Mouse (Mus musculus): ENCODE data around the gene Ccdc102a. TPM values are rescaled to one million over a fixed set of nuclear protein-coding genes. Genes with fewer than 3 reads are reported as not detected.

Gene Ccdc102a
- polyA plus RNA-seq, 1 experiment, result 11.1 TPM

- no peak for TF ChIP-seq CTCF (IDR thresholded peaks at IDR 0.05; ENCODE audit: borderline replicate concordance, extremely low read depth, insufficient read depth, insufficient read length)
- no peak for TF ChIP-seq POLR2A (IDR thresholded peaks at IDR 0.05; ENCODE audit: borderline replicate concordance, extremely low read depth, insufficient read depth, insufficient read length, poor library complexity, severe bottlenecking)
- no peak for DNase-seq (ENCODE audit: low read depth)
Measured at GRCm38 (mm10) chr8:94901031-94901430, 16.9 kb downstream of the Ccdc102a start.

- TF ChIP-seq POLR2A (IDR thresholded peaks at IDR 0.05; ENCODE audit: borderline replicate concordance, extremely low read depth, insufficient read depth, insufficient read length, poor library complexity, severe bottlenecking) (no peak), CTCF (IDR thresholded peaks at IDR 0.05; ENCODE audit: borderline replicate concordance, extremely low read depth, insufficient read depth, insufficient read length) (no peak)
- no peak for DNase-seq (ENCODE audit: low read depth)
Measured at GRCm38 (mm10) chr8:94900617-94901016, 17.3 kb downstream of the Ccdc102a start.

GRCm38 (mm10) chr8:94899262-94899661 is 18.6 kb downstream of the Ccdc102a start:
- TF ChIP-seq CTCF (IDR thresholded peaks at IDR 0.05; ENCODE audit: borderline replicate concordance, extremely low read depth, insufficient read depth, insufficient read length) (no peak), POLR2A (IDR thresholded peaks at IDR 0.05; ENCODE audit: borderline replicate concordance, extremely low read depth, insufficient read depth, insufficient read length, poor library complexity, severe bottlenecking) (no peak)
- peak; percentile 52 for DNase-seq (ENCODE audit: low read depth)

GRCm38 (mm10) chr8:94892917-94893316 is 25.0 kb downstream of the Ccdc102a start:
- DNase-seq (ENCODE audit: low read depth), result no peak
- no peak for TF ChIP-seq POLR2A (IDR thresholded peaks at IDR 0.05; ENCODE audit: borderline replicate concordance, extremely low read depth, insufficient read depth, insufficient read length, poor library complexity, severe bottlenecking)
- TF ChIP-seq CTCF (IDR thresholded peaks at IDR 0.05; ENCODE audit: borderline replicate concordance, extremely low read depth, insufficient read depth, insufficient read length), result no peak

- no peak for TF ChIP-seq POLR2A (IDR thresholded peaks at IDR 0.05; ENCODE audit: borderline replicate concordance, extremely low read depth, insufficient read depth, insufficient read length, poor library complexity, severe bottlenecking)
- TF ChIP-seq CTCF (IDR thresholded peaks at IDR 0.05; ENCODE audit: borderline replicate concordance, extremely low read depth, insufficient read depth, insufficient read length), result no peak
- DNase-seq (ENCODE audit: low read depth), result no peak
Measured at GRCm38 (mm10) chr8:94888383-94889036, 29.4 kb downstream of the Ccdc102a start.

- TF ChIP-seq POLR2A (IDR thresholded peaks at IDR 0.05; ENCODE audit: borderline replicate concordance, extremely low read depth, insufficient read depth, insufficient read length, poor library complexity, severe bottlenecking) (no peak), CTCF (IDR thresholded peaks at IDR 0.05; ENCODE audit: borderline replicate concordance, extremely low read depth, insufficient read depth, insufficient read length) (no peak)
- DNase-seq (ENCODE audit: low read depth), result no peak
Measured at GRCm38 (mm10) chr8:94880742-94881141, 37.2 kb downstream of the Ccdc102a start.

- DNase-seq (ENCODE audit: low read depth), result no peak
- TF ChIP-seq CTCF (IDR thresholded peaks at IDR 0.05; ENCODE audit: borderline replicate concordance, extremely low read depth, insufficient read depth, insufficient read length), result no peak
- no peak for TF ChIP-seq POLR2A (IDR thresholded peaks at IDR 0.05; ENCODE audit: borderline replicate concordance, extremely low read depth, insufficient read depth, insufficient read length, poor library complexity, severe bottlenecking)
Measured at GRCm38 (mm10) chr8:94876820-94877219, 41.1 kb downstream of the Ccdc102a start.

- peak; percentile 88 for DNase-seq (ENCODE audit: low read depth)
- no peak for TF ChIP-seq CTCF (IDR thresholded peaks at IDR 0.05; ENCODE audit: borderline replicate concordance, extremely low read depth, insufficient read depth, insufficient read length)
- TF ChIP-seq POLR2A (IDR thresholded peaks at IDR 0.05; ENCODE audit: borderline replicate concordance, extremely low read depth, insufficient read depth, insufficient read length, poor library complexity, severe bottlenecking), result no peak
Measured at GRCm38 (mm10) chr8:94876197-94876730, 41.6 kb downstream of the Ccdc102a start, which contains the start of gene Dok4. TSS of gene Dok4 (minus strand) at chr8:94876330.

GRCm38 (mm10) chr8:94875871-94876150 is 42.1 kb downstream of the Ccdc102a start:
- TF ChIP-seq POLR2A (IDR thresholded peaks at IDR 0.05; ENCODE audit: borderline replicate concordance, extremely low read depth, insufficient read depth, insufficient read length, poor library complexity, severe bottlenecking) (no peak), CTCF (IDR thresholded peaks at IDR 0.05; ENCODE audit: borderline replicate concordance, extremely low read depth, insufficient read depth, insufficient read length) (no peak)
- no peak for DNase-seq (ENCODE audit: low read depth)

GRCm38 (mm10) chr8:94875096-94875870 is 42.6 kb downstream of the Ccdc102a start:
- TF ChIP-seq CTCF (IDR thresholded peaks at IDR 0.05; ENCODE audit: borderline replicate concordance, extremely low read depth, insufficient read depth, insufficient read length) (no peak), POLR2A (IDR thresholded peaks at IDR 0.05; ENCODE audit: borderline replicate concordance, extremely low read depth, insufficient read depth, insufficient read length, poor library complexity, severe bottlenecking) (no peak)
- peak; percentile 46 for DNase-seq (ENCODE audit: low read depth)

GRCm38 (mm10) chr8:94874358-94874757 is 43.5 kb downstream of the Ccdc102a start:
- TF ChIP-seq POLR2A (IDR thresholded peaks at IDR 0.05; ENCODE audit: borderline replicate concordance, extremely low read depth, insufficient read depth, insufficient read length, poor library complexity, severe bottlenecking) (no peak), CTCF (IDR thresholded peaks at IDR 0.05; ENCODE audit: borderline replicate concordance, extremely low read depth, insufficient read depth, insufficient read length) (peak; percentile 91)
- peak; percentile 71 for DNase-seq (ENCODE audit: low read depth)
